Mouse (Mus musculus): ENCODE data around the gene Atp1a2. TPM values are rescaled to one million over a fixed set of nuclear protein-coding genes. Genes with fewer than 3 reads are reported as not detected.

Atp1a2 gene
- total RNA-seq (2015; ENCODE audit: low replicate concordance) (not detected in 2 replicates), total RNA-seq (2017; ENCODE audit: low replicate concordance) (not detected in 2 replicates)

DNA sequence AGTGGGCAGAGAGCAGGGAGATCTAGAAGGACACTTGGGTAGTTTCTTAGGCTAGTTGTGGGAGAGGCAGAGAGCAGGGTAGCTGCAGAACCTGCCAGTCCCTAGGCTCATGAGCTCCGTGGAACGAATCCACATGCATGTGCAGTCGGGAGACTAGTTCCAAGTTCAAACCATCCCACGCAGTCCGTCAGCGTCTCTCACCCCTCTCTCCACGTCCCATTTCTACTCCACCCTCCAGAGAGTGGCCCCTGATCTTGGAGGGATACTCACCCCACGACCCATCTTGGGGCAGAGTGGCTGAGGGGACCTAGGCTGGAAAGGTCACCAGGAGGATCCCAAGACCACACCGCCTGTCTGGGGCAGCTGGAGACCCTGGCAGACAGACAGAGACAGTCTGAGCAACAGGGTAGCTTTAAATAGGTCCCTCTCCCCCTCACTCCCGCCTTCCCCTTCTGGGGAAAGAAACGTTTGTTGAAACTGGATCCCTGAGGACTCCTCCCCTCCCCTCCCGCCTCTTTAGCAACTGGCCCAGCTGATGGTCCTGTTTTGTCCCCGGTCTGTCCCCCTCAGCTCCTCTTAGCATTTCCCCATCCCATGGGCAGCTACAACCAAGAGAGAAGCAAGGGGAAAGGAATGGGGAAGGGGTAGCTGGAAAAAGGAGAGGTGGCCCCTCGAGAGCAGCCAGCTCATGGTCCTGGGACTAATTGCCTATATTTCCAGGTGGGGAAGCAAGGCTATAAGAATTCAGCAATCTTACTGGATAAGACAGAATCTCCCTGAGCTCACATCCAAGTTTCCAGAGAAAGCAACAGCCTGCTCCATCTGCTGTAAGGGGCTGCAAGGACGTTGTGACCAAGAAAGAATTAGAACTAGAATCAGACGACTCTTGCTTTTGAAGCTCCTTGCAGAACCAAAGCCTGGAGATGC is at the start of gene Atp1a2:
Atp1a2 (minus strand) TSS at position 454 of the 927 bp plus-strand sequence.
- ATAC-seq (replicated peaks; ENCODE audit: low FRiP score, poor library complexity, severe bottlenecking) = no peak

DNA sequence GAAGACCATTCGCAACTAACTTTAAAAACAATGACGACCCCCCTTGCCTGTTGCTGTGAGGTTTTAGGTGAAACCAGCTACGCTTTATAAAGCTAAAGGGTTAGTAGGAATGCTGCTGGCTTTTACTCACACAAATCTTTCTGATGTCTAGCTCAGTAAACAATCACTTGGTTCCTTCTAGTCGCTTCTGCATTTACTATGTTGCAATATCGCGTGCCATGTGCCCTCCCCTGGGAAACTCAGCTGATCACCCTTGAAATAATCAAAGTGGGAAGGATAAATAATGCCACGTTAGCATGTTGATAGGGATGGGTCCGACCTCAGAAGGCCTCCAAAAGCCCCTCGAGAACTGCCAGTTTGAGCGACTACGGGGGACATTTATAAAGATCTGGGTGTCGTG is 49.5 kb upstream of the Atp1a2 start:
- no peak for ATAC-seq (replicated peaks; ENCODE audit: low FRiP score, poor library complexity, severe bottlenecking)

DNA sequence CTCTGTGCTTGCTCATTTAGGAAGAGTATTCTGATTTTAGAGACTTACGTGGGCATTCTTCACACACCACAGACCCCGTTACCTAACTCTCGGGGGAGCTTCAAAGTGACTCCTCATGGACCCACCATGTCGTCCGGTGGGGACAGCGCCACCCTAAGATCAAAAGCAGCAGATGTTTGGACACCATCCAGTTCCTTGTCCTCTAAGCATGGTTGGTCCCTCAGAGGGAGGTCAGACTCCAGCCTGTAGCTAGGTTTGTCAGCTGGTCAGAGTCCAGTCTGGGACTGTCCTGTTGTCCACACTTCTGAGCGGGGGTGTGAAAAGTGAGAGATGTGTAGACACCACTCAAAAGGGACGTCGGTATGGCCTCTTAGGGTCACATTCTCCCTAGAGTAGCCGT is 48.8 kb upstream of the Atp1a2 start:
- ATAC-seq (replicated peaks; ENCODE audit: low FRiP score, poor library complexity, severe bottlenecking) = no peak

DNA sequence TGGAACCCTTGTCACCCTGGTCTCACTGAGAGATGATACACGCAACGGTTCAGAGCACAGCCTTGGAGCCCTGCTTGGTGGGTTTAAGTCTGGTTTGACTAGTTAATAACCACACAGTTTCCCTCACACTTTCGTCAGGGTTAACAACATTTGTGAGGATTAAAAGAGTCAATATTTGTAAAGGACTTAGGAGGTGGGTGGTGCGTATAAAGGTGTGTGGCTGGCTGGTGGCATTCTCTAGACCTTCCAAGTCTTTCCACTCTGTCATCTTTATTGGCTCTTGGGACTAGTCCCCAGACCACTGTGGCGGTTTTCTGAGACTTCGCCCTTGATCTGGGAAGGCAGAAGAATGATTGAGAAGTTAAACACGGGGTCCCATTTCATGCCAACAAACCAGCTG is 47.0 kb upstream of the Atp1a2 start:
- no peak for ATAC-seq (replicated peaks; ENCODE audit: low FRiP score, poor library complexity, severe bottlenecking)

- ATAC-seq (replicated peaks; ENCODE audit: low FRiP score, poor library complexity, severe bottlenecking) = no peak
Measured at GRCm38 (mm10) chr1:172343914-172344313, 46.0 kb upstream of the Atp1a2 start.

- ATAC-seq (replicated peaks; ENCODE audit: low FRiP score, poor library complexity, severe bottlenecking) = no peak
Measured at GRCm38 (mm10) chr1:172342729-172343128, 44.9 kb upstream of the Atp1a2 start.

- no peak for ATAC-seq (replicated peaks; ENCODE audit: low FRiP score, poor library complexity, severe bottlenecking)
Measured at GRCm38 (mm10) chr1:172341386-172341785, 43.5 kb upstream of the Atp1a2 start.

GRCm38 (mm10) chr1:172340729-172341321 is 43.0 kb upstream of the Atp1a2 start, which contains the start of gene Kcnj10:
TSS of gene Kcnj10 (plus strand) at chr1:172341210.
- ATAC-seq (replicated peaks; ENCODE audit: low FRiP score, poor library complexity, severe bottlenecking) = no peak

DNA sequence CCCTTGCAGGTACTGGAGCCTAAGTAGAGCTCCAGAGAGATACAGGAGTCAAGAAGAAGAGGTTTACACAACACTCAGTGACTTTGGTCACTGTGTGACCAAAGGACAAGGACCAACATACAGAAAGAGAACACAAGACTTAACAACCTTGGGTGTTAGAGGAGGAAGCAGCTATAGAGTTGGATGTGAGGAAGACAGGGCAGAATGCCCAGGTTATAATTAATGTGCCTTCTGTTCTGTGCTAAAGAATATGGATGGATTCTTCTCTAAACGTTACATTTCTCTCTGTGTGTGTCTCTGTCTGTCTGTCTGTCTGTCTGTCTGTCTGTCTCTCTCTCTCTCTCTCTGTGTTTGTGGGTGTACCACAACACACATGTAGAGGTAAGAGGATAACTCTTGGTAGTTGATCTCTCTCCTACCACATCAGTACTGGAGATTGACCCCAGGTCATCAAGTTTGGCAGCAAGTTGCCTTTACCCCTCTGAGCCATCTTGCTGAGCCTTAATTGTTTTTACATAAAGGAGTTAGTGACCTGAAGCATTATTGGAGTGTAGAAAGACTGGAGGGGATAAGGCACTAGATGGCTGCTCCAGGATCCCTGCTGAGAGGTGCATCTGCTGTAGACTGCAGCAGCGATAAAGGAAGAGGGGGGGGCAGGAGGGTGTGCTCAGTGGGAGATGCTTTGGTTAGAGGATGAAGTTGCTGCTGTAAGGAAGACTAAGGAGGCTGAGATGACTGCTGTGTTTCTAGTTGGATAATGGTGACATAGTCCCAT is 39.7 kb upstream of the Atp1a2 start:
- no peak for ATAC-seq (replicated peaks; ENCODE audit: low FRiP score, poor library complexity, severe bottlenecking)

GRCm38 (mm10) chr1:172335804-172336203 is 37.9 kb upstream of the Atp1a2 start:
- ATAC-seq (replicated peaks; ENCODE audit: low FRiP score, poor library complexity, severe bottlenecking) = no peak

DNA sequence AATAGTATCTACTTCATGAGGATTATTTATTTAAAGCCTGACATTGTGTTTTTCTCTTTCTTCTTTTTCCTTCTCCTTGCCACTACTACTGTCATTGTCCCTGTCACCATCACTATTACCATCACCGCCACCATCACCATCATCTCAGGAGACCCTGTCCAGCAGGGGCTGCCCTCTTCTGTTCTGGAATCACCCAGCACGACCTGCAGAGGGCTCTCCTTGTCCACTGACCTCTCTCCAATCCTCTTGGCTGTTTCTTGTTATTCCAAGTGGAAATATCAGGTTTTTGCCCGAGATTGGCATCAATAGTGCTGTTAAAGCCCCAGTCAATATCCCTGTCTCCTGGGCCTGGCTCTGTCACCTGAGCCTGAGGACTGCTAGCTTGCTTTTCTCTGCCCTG is 35.6 kb upstream of the Atp1a2 start:
- ATAC-seq (replicated peaks; ENCODE audit: low FRiP score, poor library complexity, severe bottlenecking) = no peak

GRCm38 (mm10) chr1:172332925-172333324 is 35.1 kb upstream of the Atp1a2 start:
- ATAC-seq (replicated peaks; ENCODE audit: low FRiP score, poor library complexity, severe bottlenecking) = no peak

GRCm38 (mm10) chr1:172331422-172331947 is 33.6 kb upstream of the Atp1a2 start:
- ATAC-seq (replicated peaks; ENCODE audit: low FRiP score, poor library complexity, severe bottlenecking) = no peak

DNA sequence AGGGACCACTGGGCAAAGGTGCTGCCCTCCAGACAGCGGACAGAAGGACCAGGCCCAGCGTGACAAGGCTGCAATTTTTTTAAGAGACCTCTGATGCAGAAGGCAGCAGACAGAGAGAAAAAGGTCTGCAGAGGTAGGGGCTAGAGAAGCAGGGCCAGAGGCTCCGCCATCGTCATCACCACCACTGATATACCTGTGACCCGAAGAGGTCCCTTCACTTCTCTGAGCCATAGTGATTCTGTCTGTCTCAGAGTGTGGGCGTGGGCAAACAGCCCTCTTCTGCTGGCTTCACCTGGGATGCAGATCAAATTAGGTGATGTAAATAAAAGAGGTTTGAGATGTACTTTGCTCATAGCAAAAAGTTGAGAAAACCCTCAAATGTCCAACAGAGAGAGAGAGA is 31.8 kb upstream of the Atp1a2 start:
- ATAC-seq (replicated peaks; ENCODE audit: low FRiP score, poor library complexity, severe bottlenecking) = no peak

DNA sequence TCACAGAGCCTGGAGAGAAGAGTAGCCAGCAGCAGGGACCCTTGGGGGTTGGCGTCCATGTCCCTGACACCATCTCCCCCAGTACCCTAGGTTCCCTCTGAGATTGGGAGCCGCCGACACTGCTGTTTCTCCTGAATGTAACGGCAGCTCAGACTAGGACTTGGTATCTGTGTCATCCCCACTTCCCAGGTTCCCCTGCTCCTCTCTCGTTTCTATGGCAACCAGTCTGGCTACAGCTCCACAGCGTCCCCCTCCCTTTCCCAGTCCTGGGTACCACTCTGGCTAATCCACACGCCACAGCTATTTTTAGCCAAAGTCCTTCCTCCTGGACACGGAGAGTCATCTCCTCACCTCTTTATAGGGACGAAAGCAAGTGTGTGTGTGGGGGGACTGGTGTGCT is 31.3 kb upstream of the Atp1a2 start, which contains the start of gene Kcnj9:
Kcnj9 (minus strand) TSS at position 188 of the 400 bp plus-strand sequence.
- ATAC-seq (replicated peaks; ENCODE audit: low FRiP score, poor library complexity, severe bottlenecking) = no peak

DNA sequence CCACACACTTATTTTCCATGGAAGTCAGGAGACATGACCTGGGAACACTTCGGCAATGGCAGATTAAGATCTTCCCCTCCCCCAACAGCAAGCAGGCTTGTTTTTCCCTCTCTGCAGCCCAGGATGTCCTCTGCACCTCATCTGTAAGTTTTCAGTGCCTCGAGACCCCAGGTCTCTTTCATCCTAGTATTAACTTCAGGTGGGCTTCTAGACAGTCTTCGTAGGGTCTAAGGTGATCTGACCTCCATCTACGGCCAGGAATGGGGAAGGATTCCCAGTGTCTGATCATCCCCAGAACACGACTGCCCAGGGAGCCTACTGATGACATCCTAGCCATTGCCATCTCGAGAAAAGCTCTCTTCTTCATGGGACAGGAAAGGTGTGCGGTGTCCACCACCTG is 30.6 kb upstream of the Atp1a2 start:
- no peak for ATAC-seq (replicated peaks; ENCODE audit: low FRiP score, poor library complexity, severe bottlenecking)

DNA sequence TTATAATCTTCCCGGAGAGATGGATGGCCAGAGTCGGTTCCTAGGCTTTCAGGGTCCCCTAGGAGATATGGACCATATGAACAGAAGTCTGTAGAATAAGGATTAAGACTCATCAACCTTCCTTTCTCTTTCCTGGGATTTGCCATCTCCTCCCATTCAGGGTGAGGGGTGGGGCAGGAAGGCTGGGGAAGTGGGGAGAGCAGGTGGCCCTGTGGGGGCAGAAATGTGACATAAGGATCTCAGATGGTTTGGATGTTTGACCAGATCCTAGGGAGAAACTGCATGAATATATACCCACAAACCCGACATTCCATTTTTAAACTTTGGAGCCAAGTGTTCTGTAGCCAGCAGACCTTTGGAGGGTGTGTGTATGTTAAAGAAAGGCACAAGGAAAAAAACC is 30.2 kb upstream of the Atp1a2 start:
- no peak for ATAC-seq (replicated peaks; ENCODE audit: low FRiP score, poor library complexity, severe bottlenecking)

DNA sequence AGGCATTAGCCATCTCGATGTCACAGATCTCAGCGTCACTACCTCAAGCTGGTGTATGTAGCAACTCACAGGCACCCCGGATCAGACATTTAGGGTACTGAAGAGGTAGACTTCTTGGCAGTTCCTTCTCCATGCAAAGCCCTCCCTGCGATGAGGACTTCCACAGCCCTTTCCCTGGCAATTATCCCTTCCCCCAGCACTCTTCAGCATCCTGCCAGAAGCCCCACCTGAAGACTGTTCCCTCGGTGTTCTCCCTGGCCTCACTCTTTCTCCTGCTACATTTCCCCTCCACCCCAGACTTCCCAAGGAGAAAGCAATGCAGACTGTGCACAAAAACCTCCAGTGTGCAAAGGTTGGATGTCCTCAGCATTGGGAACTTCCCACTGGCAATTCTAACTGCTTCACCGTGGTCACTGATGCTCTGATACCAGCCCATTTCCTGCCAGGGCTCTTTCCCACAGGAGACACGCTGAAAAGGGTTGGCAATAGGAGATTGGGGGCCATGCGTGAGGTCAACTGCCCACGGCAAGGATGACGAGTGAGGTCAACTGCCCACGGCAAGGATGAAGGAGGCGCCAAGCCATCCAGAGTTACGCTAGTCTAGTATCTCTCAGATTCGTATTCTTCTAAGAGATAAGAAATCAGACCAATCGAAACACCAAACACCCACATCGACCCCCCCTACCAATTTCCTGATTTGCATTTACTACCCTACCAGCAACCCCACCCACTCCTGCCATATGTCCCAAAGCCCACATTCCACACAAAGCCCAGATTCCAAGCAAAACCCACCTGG is 29.5 kb upstream of the Atp1a2 start:
- no peak for ATAC-seq (replicated peaks; ENCODE audit: low FRiP score, poor library complexity, severe bottlenecking)

DNA sequence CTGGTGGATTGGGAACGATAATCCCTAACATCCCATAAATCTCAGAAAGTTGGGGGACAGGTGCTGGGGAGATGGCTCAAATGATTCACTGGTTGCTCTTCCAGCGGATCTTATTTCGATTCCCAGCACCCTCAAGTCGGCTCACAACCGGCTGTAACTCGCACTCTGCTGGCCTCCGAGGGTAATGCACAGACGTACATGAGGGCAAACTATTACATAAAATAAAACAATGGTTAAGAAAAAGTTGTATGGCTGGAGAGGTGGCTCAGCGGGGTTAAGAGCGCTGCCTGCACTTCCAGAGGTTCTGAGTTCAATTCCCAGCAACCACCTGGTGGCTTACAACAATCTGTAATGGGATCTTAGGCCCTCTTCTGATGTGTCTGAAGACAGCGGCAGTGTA is 28.8 kb upstream of the Atp1a2 start:
- no peak for ATAC-seq (replicated peaks; ENCODE audit: low FRiP score, poor library complexity, severe bottlenecking)
